Mouse (Mus musculus): Measurements from ENCODE around the gene Mau2. TPM values are rescaled to one million over a fixed set of nuclear protein-coding genes. Genes with fewer than 3 reads are reported as not detected.
"Not testable (repeated sequence)": the region's sequence is repeated elsewhere in the genome, so short reads cannot be mapped to it uniquely, and the experiment has no call there.

Gene Mau2
- polyA plus RNA-seq (2012; rRNA removed), result 49.6 and 57.8 TPM in 2 replicates

DNA sequence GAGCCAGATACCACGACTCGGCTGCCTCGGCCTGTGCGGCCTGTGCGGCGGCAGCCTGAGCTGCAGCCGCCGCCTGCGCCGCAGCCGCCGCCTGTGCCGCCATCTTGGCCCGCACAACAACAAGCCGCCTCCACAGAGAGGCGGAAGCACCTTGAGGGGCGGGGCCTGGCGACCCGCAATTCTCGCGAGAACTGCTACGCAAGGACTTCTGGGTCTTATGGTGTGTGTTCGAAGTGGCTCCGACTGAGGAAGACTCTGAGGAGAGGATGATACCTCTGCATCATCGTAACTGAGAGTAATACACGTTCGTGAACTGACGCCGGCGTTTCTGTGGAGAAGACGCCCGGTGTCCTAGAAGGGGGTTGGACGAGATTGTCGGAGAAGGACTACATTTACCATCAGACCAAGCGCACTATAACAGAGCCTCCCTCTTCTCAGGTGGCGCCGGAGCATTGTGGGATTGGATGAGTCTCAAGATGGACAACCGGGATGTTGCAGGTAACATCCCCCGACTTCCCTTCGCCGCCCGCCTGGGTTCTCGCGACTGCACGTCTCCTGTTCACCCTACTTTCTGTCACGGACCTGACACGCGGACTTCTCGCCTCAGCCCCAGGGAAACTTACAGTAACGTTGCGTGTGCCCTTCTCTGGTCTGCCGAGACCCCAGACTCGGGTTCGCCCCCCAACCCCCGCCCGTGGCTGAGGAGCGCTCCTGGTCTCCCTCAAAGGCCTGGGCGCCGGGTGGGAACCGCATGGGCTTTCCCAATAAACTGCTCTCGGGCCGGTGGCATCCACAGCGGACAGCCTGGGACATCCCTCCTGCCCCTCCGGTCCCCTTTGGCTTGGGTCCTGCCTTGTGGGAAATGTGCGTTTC is at the start of gene Mau2, which contains the start of gene Sugp1:
TSS of gene Mau2 (minus strand) at position 152 of the 873 bp plus-strand sequence.
TSS of gene Sugp1 (plus strand) at position 231 of the 873 bp plus-strand sequence.
- DNase-seq (ENCODE audit: low spot score), result peak; percentile 91

DNA sequence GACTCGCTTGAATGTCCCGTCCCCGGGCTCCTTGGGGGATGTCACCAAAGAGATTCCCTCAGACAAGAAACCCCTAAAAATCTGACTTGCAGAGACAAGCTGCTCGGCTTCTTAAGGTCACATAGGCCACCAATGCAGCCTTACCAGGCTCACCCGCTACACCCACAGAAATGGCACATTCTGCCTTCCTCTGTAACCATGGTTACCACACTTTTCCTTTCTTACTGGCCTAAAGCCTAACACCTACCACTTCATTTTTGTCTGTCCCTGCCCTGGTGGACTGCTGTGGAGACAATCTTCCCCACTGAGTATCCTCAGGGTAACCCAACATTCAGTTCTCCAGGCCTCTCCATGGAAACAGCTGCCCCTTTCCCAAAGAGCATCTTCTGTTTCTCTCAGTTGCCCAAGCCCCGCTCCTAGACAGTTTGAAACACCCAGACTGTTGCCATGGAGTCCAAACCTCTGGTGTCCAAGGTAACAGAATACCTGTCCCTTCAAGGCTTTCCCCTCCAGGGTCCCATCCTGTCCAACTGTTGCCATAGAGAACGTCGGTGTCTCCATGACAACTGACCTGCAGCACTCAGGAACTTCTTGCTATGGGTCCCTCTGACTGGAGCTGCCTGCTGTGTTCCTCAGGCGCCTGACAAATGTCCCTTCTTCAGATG is 46.9 kb upstream of the Mau2 start:
- no peak for DNase-seq (ENCODE audit: low spot score)

DNA sequence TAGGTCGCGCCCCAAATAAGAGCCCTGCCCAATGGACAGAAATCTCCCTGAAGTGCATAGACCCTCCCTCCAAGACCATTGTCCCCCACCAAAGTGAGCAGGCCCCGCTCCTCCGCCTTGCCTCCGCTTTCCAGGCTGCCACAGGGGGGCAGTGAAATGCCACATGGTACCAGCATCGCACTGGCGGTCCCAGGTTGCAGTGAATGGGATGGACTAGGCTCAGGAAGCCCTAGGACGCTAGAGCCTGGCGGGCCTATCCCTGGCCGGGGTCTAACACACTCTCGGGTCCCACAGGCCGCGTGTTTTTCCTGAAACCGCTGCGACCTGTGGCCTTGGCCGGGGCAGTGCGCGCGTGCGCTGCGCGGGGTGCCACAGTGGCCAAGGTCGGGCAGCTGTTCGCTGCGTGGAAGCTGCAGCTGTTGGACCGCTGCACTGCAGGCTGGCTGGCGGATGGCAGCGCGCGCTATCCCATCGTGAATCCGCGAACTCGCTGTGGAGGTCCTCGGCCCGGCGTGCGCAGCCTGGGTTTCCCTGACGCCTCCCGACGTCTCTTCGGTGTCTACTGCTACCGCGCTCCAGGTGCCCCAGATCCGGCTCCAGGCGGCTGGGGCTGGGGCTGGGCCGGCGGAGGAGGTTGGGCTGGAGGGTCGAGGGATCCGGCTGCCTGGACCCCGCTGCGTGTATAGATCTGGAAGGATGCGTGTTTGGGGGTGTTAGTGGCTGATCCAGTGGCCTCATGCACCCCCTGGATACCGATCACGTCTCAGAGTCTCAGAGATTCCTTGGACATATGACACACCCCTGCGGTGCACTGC is 45.5 kb upstream of the Mau2 start:
- no peak for DNase-seq (ENCODE audit: low spot score)

DNA sequence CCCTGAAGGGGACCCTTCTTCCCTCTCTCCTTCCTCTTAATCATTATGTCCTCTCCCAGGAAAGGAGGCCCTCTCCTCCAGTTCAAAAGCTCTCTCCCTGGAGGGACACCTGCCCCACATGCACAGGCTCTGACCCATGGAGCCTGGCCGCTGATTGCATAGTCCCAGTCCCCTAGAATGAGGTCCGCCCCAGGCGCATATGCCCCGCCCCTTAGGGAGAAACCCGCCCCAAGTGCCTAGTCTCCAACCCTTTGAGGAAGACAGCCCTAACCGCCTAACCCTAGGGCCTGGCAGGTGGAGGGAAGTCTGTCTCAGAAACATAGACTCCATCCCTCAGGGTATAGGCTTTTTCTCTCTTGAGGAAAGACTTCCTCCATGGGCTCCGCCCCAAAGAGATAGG is 44.7 kb upstream of the Mau2 start:
- no peak for DNase-seq (ENCODE audit: low spot score)

DNA sequence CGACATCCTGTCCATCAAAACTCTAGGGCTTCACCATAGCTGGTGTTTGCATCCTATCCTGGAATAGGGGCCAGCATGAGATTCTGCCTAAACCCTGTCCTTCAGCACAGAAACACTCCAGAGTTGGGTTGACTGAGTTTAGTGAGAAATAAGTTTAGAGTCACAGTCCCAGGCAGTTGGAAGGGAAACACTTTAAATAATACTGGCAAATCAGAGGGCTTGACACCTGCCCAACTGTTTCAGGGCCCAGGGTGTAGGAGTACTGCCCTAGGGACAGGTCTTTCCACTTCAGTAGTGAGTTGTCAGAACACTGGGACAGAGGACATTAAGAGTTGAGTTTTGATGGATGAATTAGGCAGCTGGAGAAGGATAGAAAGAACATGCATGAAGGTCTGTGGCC is 43.6 kb upstream of the Mau2 start:
- DNase-seq (ENCODE audit: low spot score), result no peak

DNA sequence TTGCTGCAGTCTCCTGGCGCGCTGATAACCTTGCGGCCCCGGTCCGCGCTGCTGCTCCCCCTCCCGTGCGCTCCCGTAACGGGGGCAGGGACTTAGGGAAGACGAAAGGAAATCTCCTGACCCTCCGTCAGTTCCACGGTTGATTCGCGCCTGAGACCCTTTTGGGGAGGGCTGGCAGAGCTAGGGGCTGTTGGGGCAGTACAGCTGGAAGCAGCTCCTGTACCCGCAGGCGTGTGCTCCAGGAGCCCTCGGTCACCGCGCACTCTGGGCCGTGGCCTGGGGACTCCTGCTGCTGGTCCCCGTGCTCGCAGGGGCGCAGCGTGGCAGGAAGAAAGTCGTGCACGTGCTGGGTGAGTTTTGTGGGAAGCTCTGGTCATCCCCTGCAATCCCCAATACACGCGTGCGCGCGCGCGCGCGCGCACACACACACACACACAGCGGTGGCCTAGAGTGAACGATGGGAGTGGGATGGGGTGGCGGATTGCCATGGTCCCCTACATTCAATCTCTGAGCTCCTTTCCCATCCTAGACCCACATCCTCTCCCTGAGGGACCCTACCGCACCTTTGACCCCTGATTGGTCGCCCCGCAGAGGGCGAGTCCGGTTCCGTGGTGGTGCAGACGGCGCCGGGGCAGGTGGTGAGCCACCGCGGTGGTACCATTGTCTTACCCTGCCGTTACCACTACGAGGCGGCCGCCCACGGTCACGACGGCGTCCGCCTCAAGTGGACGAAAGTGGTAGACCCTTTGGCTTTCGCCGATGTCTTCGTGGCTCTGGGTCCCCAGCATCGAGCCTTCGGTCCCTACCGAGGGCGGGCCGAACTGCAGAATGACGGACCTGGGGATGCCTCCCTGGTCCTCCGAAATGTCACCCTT is 41.9 kb upstream of the Mau2 start:
- no peak for DNase-seq (ENCODE audit: low spot score)

DNA sequence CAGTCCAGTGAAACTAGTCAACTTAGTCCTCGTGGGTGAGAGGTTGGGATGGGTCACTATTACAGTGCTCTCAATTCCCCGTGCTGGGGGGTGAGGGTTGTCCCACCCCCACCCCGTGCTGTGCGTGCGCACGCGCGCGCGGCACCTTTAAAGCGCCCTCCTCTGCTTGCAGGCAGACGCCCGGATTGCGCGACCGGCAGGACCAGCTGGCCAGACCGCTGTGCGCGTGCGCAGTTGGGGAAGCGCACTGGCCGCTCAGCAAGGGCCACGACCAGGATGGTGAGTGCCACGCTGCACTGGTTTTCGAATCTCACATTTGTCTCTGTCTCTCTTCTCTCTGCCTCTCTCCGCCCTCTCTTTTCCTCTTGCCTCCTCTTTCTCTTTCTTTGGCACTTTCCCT is 40.8 kb upstream of the Mau2 start, which contains the start of gene Hapln4:
TSS of gene Hapln4 (plus strand) at position 173 of the 400 bp plus-strand sequence.
- no peak for DNase-seq (ENCODE audit: low spot score)

DNA sequence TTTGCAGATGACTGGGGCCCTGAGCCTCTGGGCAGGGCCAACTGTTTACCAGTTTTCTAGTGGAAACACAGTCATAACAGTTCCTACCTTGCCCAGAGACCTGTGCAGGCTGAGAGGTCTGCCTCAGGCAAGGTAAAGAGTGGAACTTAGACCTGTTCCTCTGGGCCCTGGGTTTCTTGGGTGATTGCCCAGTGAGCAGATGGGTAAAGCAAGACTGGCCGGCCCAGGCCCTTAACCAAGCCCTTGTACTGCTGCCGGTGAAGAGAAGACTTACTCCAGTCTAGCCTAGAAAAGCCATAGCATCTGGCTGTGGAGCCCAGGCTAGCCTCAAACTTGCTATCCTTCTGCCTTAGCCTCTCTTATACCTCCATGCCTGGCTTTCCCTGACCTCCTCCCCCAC is 39.4 kb upstream of the Mau2 start:
- no peak for DNase-seq (ENCODE audit: low spot score)

DNA sequence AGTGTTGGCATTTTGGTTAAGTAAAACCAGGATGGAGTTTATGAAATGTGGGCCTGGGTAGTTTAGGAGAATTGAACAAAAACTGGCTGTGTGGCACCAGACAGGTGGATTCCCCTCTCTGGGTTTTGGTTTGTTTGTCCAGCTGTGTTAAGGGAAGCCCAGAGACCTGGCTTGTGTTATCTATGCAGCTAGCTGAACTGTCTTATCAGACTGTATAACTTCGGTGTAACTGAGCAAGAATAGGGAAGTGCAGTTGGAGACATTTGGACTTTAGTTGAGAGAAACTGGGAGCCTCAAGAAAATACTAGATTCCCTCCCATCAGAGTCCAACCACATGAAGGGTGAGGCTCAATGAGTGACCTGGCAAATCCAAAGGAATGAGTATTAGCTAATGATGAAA is 31.1 kb upstream of the Mau2 start:
- no peak for DNase-seq (ENCODE audit: low spot score)

DNA sequence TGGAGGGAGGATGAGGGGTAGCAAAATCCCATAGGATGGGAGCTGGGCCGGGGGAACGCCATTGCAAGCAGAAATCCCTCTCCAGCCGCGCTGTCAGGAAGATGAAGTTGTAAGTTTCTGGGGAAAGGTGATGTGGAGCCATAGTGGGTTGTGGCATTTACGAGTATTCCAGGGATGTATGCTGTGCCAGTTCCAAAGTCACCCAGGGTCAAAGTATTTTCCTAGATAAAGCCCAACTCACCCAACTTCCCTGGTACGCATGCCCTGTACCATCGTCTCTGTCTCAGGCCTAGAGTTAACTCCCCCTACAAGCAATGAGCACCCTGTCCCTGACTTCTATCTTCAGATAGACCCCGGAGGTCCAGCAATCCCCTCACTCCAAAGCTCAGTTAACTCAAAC is 30.6 kb upstream of the Mau2 start:
- no peak for DNase-seq (ENCODE audit: low spot score)

DNA sequence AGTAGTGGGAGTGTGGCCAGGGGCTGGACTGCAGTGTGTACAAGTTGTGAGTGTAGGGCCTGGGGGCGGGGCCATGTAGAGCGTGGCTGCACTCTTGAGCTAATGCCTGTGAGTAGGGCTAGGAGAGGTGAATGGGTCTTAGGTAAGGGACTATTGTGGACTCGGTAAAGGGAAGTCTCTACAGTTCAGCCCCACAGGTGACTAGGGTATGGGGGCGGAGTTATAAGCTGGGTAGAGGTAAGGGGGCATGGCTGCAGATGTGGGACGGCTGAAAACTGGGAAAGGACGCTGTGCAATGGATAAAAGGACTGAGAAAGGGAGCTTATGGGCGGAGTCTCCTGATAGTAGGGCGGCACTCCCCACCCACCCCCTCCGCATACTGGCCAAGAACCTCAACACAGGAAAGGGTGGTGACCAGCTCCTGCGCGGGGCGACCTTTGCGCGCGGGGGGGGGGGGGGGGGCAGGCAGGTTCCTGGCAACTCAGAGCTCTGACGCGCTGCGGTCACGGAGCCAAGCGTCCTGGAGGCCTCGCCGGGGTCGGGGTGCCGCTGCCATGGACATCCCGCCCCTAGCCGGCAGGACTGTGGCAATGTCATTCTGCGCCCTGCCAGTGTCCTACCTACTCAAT is 30.0 kb upstream of the Mau2 start, which contains the start of gene Tm6sf2:
TSS of gene Tm6sf2 (plus strand) at position 484 of the 629 bp plus-strand sequence.
- no peak for DNase-seq (ENCODE audit: low spot score)

DNA sequence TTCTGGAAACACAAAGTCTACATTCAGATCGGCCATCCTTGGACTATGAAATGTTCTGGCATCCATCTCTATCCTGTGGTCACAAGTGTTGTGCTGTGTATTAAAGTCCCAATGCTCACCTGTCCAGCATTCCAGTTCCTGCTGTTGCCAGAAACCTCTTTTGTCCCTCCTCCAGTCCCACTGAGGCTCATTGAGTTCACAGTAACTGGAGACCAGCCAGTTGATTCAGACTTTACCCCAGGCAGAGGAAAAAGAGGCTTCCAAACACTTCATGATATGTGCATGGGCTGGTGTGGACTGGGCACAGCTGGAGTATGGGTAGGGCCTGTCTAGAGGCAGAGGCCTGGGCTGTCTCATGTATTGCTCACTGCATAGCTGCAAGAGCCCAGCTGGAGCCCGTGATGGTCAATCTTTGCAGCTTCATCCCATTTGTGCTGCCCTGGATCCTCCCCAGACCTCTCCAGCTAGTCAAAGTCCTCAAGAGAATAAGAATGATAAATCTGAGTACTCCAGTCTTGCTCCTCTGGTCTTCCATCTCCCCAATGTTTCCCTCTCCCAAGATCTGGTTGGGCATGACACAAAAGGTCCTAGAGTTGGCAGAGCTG is 29.4 kb upstream of the Mau2 start:
- no peak for DNase-seq (ENCODE audit: low spot score)

DNA sequence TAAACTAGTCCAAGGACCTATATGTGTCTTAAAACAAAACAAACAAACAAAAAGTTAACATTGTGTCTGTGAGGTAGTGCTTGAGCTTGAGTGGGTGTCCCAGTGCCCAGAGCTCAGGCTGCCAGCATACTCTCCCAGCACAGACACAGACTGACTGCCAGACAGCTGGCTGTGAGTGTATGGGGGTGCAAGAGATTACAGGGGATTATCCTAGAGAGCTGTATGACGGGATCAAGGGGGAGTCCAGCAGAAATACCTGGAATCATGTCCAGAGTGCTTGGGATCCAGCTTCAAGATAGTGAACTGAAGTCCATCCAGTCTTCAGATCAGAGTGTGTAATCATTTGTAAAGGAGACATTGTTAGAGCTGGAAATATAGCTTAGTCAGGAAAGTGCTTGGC is 15.2 kb upstream of the Mau2 start:
- DNase-seq (ENCODE audit: low spot score), result no peak

DNA sequence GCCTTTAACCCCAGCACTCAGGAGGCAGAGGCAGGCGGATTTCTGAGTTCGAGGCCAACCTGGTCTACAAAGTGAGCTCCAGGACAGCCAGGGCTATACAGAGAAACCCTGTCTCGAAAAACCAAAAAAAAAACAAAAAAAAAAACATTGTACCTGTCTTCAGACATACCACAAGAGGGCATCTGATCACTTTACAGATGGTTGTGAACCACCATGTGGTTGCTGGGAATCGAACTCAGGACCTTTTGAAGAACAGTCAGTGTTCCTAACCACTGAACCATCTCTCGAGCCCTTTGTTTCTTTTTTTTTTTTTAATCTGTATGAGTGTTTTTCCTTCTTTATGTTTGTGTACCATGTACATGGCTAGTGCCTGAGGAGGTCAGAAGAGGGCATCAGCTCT is 7.9 kb upstream of the Mau2 start:
- not testable (repeated sequence) for DNase-seq (ENCODE audit: low spot score)

DNA sequence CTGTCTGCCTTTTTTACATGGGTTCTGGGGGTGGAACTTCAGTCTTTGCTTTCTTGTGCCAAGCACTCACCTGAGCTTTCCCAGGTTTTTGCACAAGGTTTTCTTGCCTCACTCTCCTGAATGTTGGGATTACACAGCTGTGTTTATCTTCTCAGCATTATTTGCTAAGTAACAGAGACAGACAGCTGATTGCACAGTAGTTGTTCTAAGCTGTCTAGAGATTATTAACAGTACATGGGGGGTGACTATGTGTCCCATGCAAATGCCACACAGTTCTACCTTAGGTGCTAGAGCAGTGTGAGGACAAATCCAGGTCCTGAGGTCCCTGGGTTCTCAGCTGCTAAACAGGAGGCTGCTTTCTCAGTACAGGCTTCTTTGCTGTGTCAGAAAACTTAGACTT is 7.1 kb upstream of the Mau2 start:
- DNase-seq (ENCODE audit: low spot score), result no peak

DNA sequence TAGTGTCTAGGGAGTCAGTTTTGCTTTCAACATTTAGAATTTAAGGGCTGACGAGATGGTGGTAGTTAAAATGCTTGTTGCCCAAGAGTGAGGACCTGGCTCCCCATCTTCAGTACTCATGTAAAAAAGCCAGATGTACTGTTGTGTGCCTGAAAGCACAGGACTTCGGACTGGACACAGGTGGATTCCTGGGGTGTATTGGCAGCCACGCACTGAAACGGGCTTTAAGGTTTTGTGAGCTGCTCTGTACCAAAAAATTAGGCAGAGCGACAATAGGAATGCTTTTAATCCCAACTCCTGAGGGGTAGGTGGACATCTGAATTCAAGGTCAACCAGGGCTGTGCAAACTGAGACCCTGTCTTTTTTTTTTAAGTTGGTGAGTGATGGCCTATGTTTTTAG is 1.5 kb upstream of the Mau2 start:
- no peak for DNase-seq (ENCODE audit: low spot score)

DNA sequence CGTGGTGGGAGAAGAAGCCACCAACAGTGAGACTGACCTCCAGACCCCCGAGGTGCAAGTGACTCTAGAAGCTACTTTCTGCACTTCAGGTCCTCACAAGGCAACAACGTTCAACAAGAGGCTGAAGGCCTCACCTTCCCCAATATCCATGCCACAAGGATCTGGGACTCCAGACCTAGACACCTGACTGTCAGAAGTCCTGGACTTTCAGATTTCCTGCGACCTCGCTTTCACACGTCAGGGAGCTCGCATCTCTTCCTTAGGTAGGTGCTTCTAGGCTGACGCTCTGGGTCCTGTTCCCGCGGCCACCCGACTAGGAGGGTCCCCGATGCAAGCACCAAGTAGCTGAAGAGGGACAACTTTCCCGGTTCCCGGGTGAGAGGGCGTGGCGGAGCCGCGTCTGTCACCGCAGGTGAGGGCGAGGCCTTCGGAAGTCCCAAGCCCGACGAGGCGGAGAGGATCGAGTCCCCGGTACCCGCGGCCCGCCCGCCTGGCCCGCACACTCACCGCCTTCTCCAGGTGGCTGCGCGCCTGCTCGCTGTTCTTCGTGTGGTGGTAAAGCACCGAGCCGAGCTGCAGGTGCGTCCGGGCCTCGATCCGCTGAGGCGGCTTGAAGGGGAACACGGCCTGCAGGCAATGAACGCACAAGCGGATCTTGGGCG is 518 bp downstream of the Mau2 start:
- DNase-seq (ENCODE audit: low spot score), result no peak

DNA sequence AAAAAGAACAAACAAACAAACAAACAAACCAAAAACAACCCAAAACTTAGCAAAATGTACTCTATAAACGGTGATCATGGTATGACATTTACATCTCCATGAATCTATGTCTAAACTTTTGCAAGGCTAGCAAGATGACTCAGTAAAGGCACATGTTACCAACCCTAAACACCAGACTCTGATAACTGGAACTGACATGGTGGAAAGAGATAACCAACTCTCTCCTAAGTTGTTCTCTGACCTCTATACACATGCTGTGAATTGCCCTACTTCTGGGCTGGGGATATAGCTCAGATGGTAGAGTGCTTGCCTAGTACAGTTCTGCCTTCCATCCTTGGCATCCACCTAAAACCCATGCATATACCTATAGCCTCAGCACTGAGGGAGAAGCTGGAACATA is 4.5 kb downstream of the Mau2 start:
- no peak for DNase-seq (ENCODE audit: low spot score)

DNA sequence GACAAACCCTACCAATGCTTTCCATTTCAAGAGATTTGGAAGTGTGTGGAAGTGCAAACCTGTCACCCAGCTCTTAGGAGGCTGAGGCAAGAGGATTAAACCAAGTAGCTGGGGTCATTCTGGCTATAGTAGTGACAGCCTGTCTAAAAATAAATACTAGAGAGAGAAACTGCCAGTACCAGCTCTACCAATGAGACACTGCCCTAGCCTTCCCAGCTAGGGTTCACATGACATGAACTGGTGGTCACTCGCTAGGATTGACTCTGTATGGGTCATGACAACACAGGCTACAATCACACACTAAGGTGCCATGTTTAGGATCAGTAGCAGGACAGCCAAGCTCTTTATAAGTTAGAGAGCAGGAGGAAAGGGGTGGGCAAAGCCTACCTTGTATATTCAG is 12.3 kb downstream of the Mau2 start:
- DNase-seq (ENCODE audit: low spot score), result no peak

DNA sequence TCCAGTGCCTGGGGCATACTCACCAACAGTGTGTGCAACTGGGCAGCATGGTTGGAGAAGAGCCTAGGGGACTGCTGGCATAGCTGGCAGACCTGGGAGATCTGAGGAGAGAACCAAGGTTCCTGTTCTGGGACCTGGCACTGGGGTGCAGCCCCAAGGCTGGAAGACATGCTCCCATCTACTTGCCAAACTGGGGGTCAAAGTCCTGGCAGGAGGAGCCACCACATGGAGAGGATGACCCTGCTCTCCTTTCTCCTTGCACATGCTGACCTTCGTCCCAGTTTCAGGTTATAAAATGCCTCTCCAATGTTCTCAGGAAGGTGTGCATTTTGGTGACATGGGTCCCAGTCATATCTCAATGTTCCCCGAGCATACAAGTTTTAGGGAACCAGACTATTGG is 16.4 kb downstream of the Mau2 start:
- DNase-seq (ENCODE audit: low spot score), result no peak

Data from urinary bladder, adult 2 months (tissue).